Mouse (Mus musculus): ENCODE results near the gene Lrg1. TPM values are rescaled to one million over a fixed set of nuclear protein-coding genes. Genes with fewer than 3 reads are reported as not detected.

The Lrg1 gene
- total RNA-seq, 2 experiments from 2014 or later = 1.1 to 1.4 TPM

GRCm38 (mm10) chr17:56137839-56138613 lies 16.2 kb upstream of the Lrg1 start:
- DNase-seq (ENCODE audit: extremely low spot score in 1 of 2, low spot score in 1 of 2) = no peak

- no peak for DNase-seq (ENCODE audit: extremely low spot score in 1 of 2, low spot score in 1 of 2)
Observed at GRCm38 (mm10) chr17:56136558-56136957, 14.8 kb upstream of the Lrg1 start.

- DNase-seq (ENCODE audit: extremely low spot score in 1 of 2, low spot score in 1 of 2) = peak in 1 of 2 experiments; percentile 74
Observed at GRCm38 (mm10) chr17:56134463-56134971, 12.7 kb upstream of the Lrg1 start.

GRCm38 (mm10) chr17:56133457-56134363 lies 11.9 kb upstream of the Lrg1 start:
- DNase-seq (ENCODE audit: extremely low spot score in 1 of 2, low spot score in 1 of 2) = no peak

GRCm38 (mm10) chr17:56132661-56133060 lies 10.9 kb upstream of the Lrg1 start:
- peak in 1 of 2 experiments; percentile 71 for DNase-seq (ENCODE audit: extremely low spot score in 1 of 2, low spot score in 1 of 2)

- peak; percentile 58 to 77 for DNase-seq (ENCODE audit: extremely low spot score in 1 of 2, low spot score in 1 of 2)
Observed at GRCm38 (mm10) chr17:56131814-56132213, 10.0 kb upstream of the Lrg1 start.

GRCm38 (mm10) chr17:56131136-56131535 lies 9.3 kb upstream of the Lrg1 start:
- DNase-seq (ENCODE audit: extremely low spot score in 1 of 2, low spot score in 1 of 2) = no peak

GRCm38 (mm10) chr17:56128246-56128645 lies 6.4 kb upstream of the Lrg1 start:
- DNase-seq (ENCODE audit: extremely low spot score in 1 of 2, low spot score in 1 of 2) = no peak

GRCm38 (mm10) chr17:56126175-56126574 lies 4.4 kb upstream of the Lrg1 start:
- DNase-seq (ENCODE audit: extremely low spot score in 1 of 2, low spot score in 1 of 2) = no peak

- DNase-seq (ENCODE audit: extremely low spot score in 1 of 2, low spot score in 1 of 2) = no peak
Observed at GRCm38 (mm10) chr17:56125276-56125630, 3.5 kb upstream of the Lrg1 start.

GRCm38 (mm10) chr17:56124377-56125275 lies 2.8 kb upstream of the Lrg1 start:
- DNase-seq (ENCODE audit: extremely low spot score in 1 of 2, low spot score in 1 of 2) = peak in 1 of 2 experiments; percentile 76

GRCm38 (mm10) chr17:56123681-56124340 lies 2.0 kb upstream of the Lrg1 start:
- no peak for DNase-seq (ENCODE audit: extremely low spot score in 1 of 2, low spot score in 1 of 2)

GRCm38 (mm10) chr17:56123161-56123560 lies 1.4 kb upstream of the Lrg1 start:
- no peak for DNase-seq (ENCODE audit: extremely low spot score in 1 of 2, low spot score in 1 of 2)

GRCm38 (mm10) chr17:56119981-56120880 lies 1.6 kb downstream of the Lrg1 start:
- no peak for DNase-seq (ENCODE audit: extremely low spot score in 1 of 2, low spot score in 1 of 2)

- DNase-seq (ENCODE audit: extremely low spot score in 1 of 2, low spot score in 1 of 2) = no peak
Observed at GRCm38 (mm10) chr17:56119431-56119830, 2.4 kb downstream of the Lrg1 start.

- peak in 1 of 2 experiments; percentile 56 for DNase-seq (ENCODE audit: extremely low spot score in 1 of 2, low spot score in 1 of 2)
Observed at GRCm38 (mm10) chr17:56117251-56117710, 4.5 kb downstream of the Lrg1 start, which contains the start of gene Plin5. TSS of gene Plin5 (minus strand) at chr17:56117596.

- DNase-seq (ENCODE audit: extremely low spot score in 1 of 2, low spot score in 1 of 2) = no peak
Observed at GRCm38 (mm10) chr17:56116193-56116592, 5.6 kb downstream of the Lrg1 start.

- no peak for DNase-seq (ENCODE audit: extremely low spot score in 1 of 2, low spot score in 1 of 2)
Observed at GRCm38 (mm10) chr17:56112743-56113142, 9.1 kb downstream of the Lrg1 start.

Measured in layer of hippocampus, postnatal 25 days (tissue).